Mouse (Mus musculus) midbrain, embryonic 14.5 days (tissue): ENCODE measurements at regions not wholly inside any gene's neighbourhood (a gene's known extent, or its start where the extent isn't known, plus 50 kb on each side); places are given as distances from the start of the nearest gene placed in this dataset.
A peak's percentile ranks its signal among the peaks of the same experiment; 100 is the strongest.

Experiments
- ATAC-seq: fragments of 200-750 bp; cut with Nextera tagmentation; 2 replicates; pipeline ENCODE4 v1.8.0; 2017; ENCODE audit warnings: moderate number of reproducible peaks, moderate library complexity; ENCODE audit not compliant: low FRiP score, low TSS enrichment
- DNase-seq: peaks from one replicate; pipeline ENCODE4 v3.0.0-alpha.2; 2015
- H3K27ac ChIP-seq: fragments of 300-500 bp; sonication (generic); replicated peaks from 2 replicates; pipeline ENCODE4 v1.5.1; 2014; ENCODE audit warnings: mild to moderate bottlenecking, low read depth, low read length, moderate library complexity
- H3K27me3 ChIP-seq: fragments of 300-500 bp; sonication (generic); 2 replicates; pipeline ENCODE4 v1.6.1; 2014; ENCODE audit warnings: low read length, control low read depth, mixed read lengths; ENCODE audit not compliant: control insufficient read depth, insufficient read depth
- H3K36me3 ChIP-seq: fragments of 300-500 bp; sonication (generic); 2 replicates; pipeline ENCODE4 v1.6.1; 2014; ENCODE audit warnings: low read length, control low read depth; ENCODE audit not compliant: control insufficient read depth, insufficient read depth
- H3K4me1 ChIP-seq: fragments of 300-500 bp; sonication (generic); 2 replicates; pipeline ENCODE4 v1.6.1; 2014; ENCODE audit warnings: mild to moderate bottlenecking, antibody characterized with exemption, low read length, control low read depth; ENCODE audit not compliant: control insufficient read depth, insufficient read depth
- H3K4me2 ChIP-seq: fragments of 300-500 bp; sonication (generic); 2 replicates; pipeline ENCODE4 v1.6.1; 2014; ENCODE audit warnings: mild to moderate bottlenecking, low read length, moderate library complexity
- H3K4me3 ChIP-seq: fragments of 300-500 bp; sonication (generic); replicated peaks from 2 replicates; pipeline ENCODE4 v1.5.1; 2014; ENCODE audit warnings: low read depth, low read length
- H3K9ac ChIP-seq: fragments of 300-500 bp; sonication (generic); replicated peaks from 2 replicates; pipeline ENCODE4 v1.6.1; 2014; ENCODE audit warnings: mild to moderate bottlenecking, low read length, moderate library complexity
- H3K9me3 ChIP-seq: fragments of 300-500 bp; sonication (generic); 2 replicates; pipeline ENCODE4 v1.6.1; 2016; ENCODE audit warnings: low read length, control low read depth, mixed read lengths; ENCODE audit not compliant: control insufficient read depth
- WGBS: fragments of 180-500 bp; shearing (Covaris S2); extraction: QIAGEN DNeasy Blood & Tissue Kit; methylation state at CpG from one replicate; pipeline ENCODE4 v1.1.7; 2014; 5-methylcytosine and 5-hydroxymethylcytosine counted together

GRCm38 (mm10) chrX:15913795-15914500, 608.7 kb upstream of the Cypt1 start:
- DNase-seq: peak; percentile 58
- no peaks in the 10 kb centered on the region for H3K9me3 ChIP-seq
- ATAC-seq: peak; percentile 57; the same call in 1 of the 2 replicates
- 54% methylated on average over 1 of the region's 1 CpGs for WGBS
- H3K4me2 ChIP-seq: no peak overlapping the region
- peak overlapping the region; percentile 55; the same call in 1 of the 2 replicates for H3K27ac ChIP-seq
- no peaks in the 10 kb centered on the region for H3K4me1 ChIP-seq
- no peaks in the 10 kb centered on the region for H3K27me3 ChIP-seq
- no peak overlapping the region for H3K4me3 ChIP-seq
- H3K36me3 ChIP-seq: no peaks in the 10 kb centered on the region
- H3K9ac ChIP-seq: no peak overlapping the region
